Mouse (Mus musculus) midbrain, postnatal 0 days (tissue): ENCODE data around the gene Fcgr1. TPM values are rescaled to one million over a fixed set of nuclear protein-coding genes. Genes with fewer than 3 reads are reported as not detected.

ENCODE experiments used
- ATAC-seq: fragments of 200-750 bp; cut with Nextera tagmentation; 2 replicates; pipeline ENCODE4 v1.8.0; 2017; ENCODE audit warnings: moderate number of reproducible peaks, mild to moderate bottlenecking, moderate TSS enrichment, moderate library complexity; ENCODE audit not compliant: low FRiP score
- DNase-seq: peaks from one replicate; pipeline ENCODE4 v3.0.0-alpha.2; 2015; ENCODE audit warnings: low spot score
- H3K27ac ChIP-seq: fragments of 300-500 bp; sonication (generic); 2 replicates; pipeline ENCODE4 v1.5.1; 2014; ENCODE audit warnings: low read depth, mild to moderate bottlenecking, low read length, mixed read lengths
- H3K27me3 ChIP-seq: fragments of 300-500 bp; sonication (generic); 2 replicates; pipeline ENCODE4 v1.6.1; 2014; ENCODE audit warnings: low read length, control low read depth, mixed read lengths; ENCODE audit not compliant: insufficient read depth
- H3K36me3 ChIP-seq: fragments of 300-500 bp; sonication (generic); 2 replicates; pipeline ENCODE4 v1.6.1; 2014; ENCODE audit warnings: low read length, control low read depth, mixed read lengths; ENCODE audit not compliant: insufficient read depth
- H3K4me1 ChIP-seq: fragments of 300-500 bp; sonication (generic); 2 replicates; pipeline ENCODE4 v1.6.1; 2014; ENCODE audit warnings: mild to moderate bottlenecking, control low read depth, antibody characterized with exemption, low read length, mixed read lengths; ENCODE audit not compliant: insufficient read depth
- H3K4me2 ChIP-seq: fragments of 300-500 bp; sonication (generic); 2 replicates; pipeline ENCODE4 v1.6.1; 2014; ENCODE audit warnings: low read depth, mild to moderate bottlenecking, low read length, mixed read lengths; ENCODE audit not compliant: poor library complexity, severe bottlenecking
- H3K4me3 ChIP-seq: fragments of 300-500 bp; sonication (generic); 2 replicates; pipeline ENCODE4 v1.5.1; 2014; ENCODE audit warnings: low read depth, mild to moderate bottlenecking, low read length, moderate library complexity
- H3K9ac ChIP-seq: fragments of 300-500 bp; sonication (generic); replicated peaks from 2 replicates; pipeline ENCODE4 v1.6.1; 2014; ENCODE audit warnings: mild to moderate bottlenecking, low read length, moderate library complexity, mixed read lengths; ENCODE audit not compliant: poor library complexity, severe bottlenecking
- H3K9me3 ChIP-seq: fragments of 300-500 bp; sonication (generic); 2 replicates; pipeline ENCODE4 v1.6.1; 2016; ENCODE audit warnings: low read length, control low read depth
- CTCF ChIP-seq: IDR thresholded peaks from 2 replicates; pipeline ENCODE4 v1.5.1; 2016; ENCODE audit warnings: antibody characterized with exemption, mild to moderate bottlenecking
- WGBS: fragments of 180-500 bp; shearing (Covaris S2); extraction: QIAGEN DNeasy Blood & Tissue Kit; methylation state at CpG from one replicate; pipeline ENCODE4 v1.1.7; 2014; 5-methylcytosine and 5-hydroxymethylcytosine counted together
- polyA plus RNA-seq: library from polyadenylated mRNA; unstranded; fragments of >200 nt; fragmentation: Nextera tagmentation; extraction: Ambion mirVana; gene quantifications from 2 replicates; pipeline ENCODE4 v1.2.1, GENCODE M21; 2015
- total RNA-seq: library from RNA; depleted of rRNA; stranded (reverse); fragments of >200 nt; gene quantifications from 2 replicates; pipeline ENCODE4 v1.2.3, GENCODE M21; 2014

Gene Fcgr1
- total and polyA plus RNA-seq, 2 experiments from 2014 or later: 0.60 to 1.5 TPM

DNA sequence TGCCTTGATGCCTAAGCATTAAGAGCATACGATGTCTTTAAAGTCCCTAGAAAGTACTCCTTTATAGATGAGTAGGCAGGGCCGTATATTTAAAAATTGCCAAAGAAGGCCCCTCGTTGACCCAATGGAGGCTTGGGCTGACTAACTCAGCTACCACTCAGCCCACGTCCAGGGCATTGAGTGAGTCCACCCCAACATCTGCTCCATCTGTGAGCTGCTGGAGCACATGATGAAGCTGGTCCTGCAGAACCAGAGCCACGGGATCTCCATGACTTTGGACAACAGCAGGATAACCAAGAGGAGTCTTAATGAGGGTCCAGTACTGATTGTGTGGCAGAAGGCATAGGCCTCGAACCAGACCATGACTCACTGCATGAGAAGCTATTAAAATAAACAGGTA lies 43.5 kb upstream of the Fcgr1 start:
- WGBS: 91% methylated on average over 6 of the region's 6 CpGs
- Histone ChIP-seq H3K4me2 (no peak overlapping the region), H3K4me3 (no peak overlapping the region), H3K4me1 (no peaks in the 10 kb centered on the region), H3K9me3 (no peaks in the 10 kb centered on the region), H3K9ac (no peak overlapping the region), H3K36me3 (no peaks in the 10 kb centered on the region), H3K27ac (no peak overlapping the region), H3K27me3 (peaks cover 69% of the 10 kb centered on the region)
- ATAC-seq (no peak), DNase-seq (no peak)
- TF ChIP-seq CTCF: no peak

DNA sequence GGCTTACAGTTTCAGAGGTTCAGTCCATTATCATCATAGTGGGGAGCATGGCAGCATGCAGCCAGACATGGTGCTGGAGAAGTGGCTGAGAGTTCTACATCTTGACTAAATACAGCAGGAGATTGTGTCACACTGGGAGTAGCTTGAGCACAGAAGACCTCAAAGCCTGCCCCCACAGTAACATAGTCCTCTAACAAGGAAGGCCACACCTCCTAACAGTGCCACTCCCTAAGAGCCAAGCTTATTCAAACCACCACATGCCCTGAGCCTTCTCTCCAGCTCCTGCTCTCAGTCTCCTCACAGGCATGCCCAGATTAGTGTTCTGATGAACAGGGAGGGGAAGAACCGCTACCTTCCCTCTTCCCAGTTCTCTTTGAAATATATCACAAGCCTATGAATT lies 42.9 kb upstream of the Fcgr1 start:
- WGBS: 80% methylated on average over 1 of the region's 1 CpGs
- no peak overlapping the region for H3K4me3 ChIP-seq
- DNase-seq: no peak
- TF ChIP-seq CTCF: no peak
- no peak for ATAC-seq
- H3K4me1 ChIP-seq: no peaks in the 10 kb centered on the region
- no peaks in the 10 kb centered on the region for H3K36me3 ChIP-seq
- H3K9ac ChIP-seq: no peak overlapping the region
- peaks cover 75% of the 10 kb centered on the region for H3K27me3 ChIP-seq
- no peak overlapping the region for H3K4me2 ChIP-seq
- H3K27ac ChIP-seq: no peak overlapping the region
- no peaks in the 10 kb centered on the region for H3K9me3 ChIP-seq

DNA sequence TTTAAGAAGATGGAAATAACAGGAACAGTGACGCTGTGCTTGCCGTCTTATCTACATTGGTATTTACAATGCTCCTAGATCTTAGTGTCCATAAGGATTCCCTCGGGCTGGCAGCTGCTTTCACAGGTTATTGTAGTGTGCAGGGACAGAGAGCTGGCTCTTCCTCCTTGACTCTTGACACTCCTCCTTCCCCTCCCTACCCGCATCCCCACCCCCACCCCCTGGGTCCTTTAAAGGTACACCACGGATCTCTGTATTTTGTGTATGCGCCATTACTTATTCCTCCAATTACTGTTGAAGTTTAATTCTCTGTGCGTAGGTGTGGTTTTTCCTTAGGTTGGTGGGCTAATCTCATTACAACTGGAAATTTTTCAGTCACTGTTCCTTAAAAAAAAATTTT lies 41.8 kb upstream of the Fcgr1 start:
- 27% methylated on average over 7 of the region's 7 CpGs for WGBS
- Histone ChIP-seq H3K27me3 (peaks cover 79% of the 10 kb centered on the region), H3K9ac (no peak overlapping the region), H3K36me3 (no peaks in the 10 kb centered on the region), H3K4me1 (no peaks in the 10 kb centered on the region), H3K4me2 (no peak overlapping the region), H3K27ac (no peak overlapping the region), H3K4me3 (no peak overlapping the region), H3K9me3 (no peaks in the 10 kb centered on the region)
- TF ChIP-seq CTCF: no peak
- DNase-seq (no peak), ATAC-seq (no peak)

GRCm38 (mm10) chr3:96335163-96335550 lies 41.4 kb upstream of the Fcgr1 start:
- 60% methylated on average over 6 of the region's 6 CpGs for WGBS
- Histone ChIP-seq H3K4me2 (no peak overlapping the region), H3K27ac (no peak overlapping the region), H3K4me1 (no peaks in the 10 kb centered on the region), H3K36me3 (no peaks in the 10 kb centered on the region), H3K27me3 (peaks cover 84% of the 10 kb centered on the region), H3K4me3 (no peak overlapping the region), H3K9me3 (no peaks in the 10 kb centered on the region), H3K9ac (no peak overlapping the region)
- no peak for DNase-seq
- ATAC-seq: no peak
- TF ChIP-seq CTCF: no peak

DNA sequence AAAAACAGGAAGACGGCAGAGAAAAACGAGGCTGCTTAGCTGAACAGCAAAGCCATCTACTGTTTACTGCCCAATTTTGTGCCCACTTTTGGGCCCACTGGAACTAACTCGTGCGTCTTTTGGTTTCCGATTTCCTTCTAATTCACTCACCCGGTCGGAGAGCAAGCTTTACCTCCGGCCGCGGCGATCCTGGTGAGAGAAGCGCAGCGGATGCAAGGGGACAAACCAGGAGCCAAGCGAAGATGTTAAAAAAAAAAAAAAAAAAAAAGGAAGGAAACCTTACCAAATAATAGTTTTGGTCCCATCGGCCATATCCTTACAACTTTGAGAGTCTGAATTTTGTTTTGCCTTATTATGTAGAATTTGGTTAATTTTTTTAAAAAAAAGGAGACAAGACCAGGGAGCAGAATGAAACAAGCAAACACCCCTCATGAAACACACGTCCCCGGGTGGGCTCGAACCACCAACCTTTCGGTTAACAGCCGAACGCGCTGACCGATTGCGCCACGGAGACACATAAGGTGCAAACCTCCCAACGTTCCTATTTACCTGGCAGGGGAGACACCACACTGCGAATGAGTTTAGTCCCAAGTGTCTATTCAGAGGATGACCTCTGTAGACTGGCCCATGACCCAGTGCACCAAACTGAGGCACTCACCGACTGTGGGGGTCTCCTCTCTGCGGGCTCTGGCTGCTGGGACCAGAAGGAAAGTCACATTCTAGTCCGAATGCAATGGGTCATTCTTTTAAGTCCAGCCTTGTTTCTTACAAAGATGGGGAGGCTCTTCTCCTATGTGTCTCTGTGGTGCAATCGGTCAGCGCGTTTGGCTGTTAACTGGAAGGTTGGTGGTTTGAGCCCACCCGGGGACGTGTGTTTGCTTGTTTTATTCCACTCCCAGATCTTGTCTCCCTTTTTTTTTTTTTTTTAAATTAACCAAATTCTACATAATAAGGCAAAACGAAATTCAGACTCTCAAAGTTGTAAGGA lies 40.7 kb upstream of the Fcgr1 start:
- no peaks in the 10 kb centered on the region for H3K4me1 ChIP-seq
- H3K9me3 ChIP-seq: no peaks in the 10 kb centered on the region
- no peak overlapping the region for H3K4me3 ChIP-seq
- WGBS: 5% methylated on average over 36 of the region's 36 CpGs
- H3K27ac ChIP-seq: no peak overlapping the region
- H3K9ac ChIP-seq: no peak overlapping the region
- no peak overlapping the region for H3K4me2 ChIP-seq
- DNase-seq (no peak), ATAC-seq (no peak)
- no peak for TF ChIP-seq CTCF
- H3K27me3 ChIP-seq: peaks cover 90% of the 10 kb centered on the region
- H3K36me3 ChIP-seq: no peaks in the 10 kb centered on the region

DNA sequence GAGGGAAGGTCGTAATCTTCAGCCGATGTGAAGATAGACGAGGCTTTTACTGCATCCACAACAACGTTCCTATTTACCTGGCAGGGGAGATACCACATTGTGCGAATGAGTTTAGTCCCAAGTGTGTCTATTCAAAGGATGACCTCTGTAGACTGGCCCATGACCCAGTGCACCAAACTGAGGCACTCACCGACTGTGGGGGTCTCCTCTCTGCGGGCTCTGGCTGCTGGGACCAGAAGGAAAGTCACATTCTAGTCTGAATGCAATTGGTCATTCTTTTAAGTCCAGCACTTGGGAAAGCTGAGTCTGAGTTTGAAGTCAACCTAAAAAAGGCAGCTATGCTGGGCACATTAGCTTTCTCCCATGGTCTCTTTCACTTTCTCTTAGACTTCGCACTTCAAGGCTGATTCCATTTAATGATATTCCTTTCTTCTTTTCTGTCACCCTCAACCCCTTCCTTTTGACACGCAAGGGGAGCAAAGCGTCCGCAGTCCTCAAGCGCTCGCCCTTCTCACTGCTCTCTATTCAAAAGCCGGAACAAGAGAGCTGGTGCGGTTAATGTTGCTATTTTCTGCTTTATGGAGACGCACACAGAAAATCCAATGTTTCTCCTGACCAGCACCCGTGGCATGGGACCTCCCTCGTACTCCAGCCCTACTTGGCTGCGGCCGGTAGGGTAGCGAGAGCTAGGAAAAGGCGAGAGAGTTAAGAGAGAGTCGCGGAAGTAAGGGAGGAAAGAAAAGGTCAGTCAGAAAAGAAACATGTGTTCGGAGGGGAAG lies 39.8 kb upstream of the Fcgr1 start:
- H3K36me3 ChIP-seq: no peaks in the 10 kb centered on the region
- TF ChIP-seq CTCF: no peak
- H3K4me2 ChIP-seq: no peak overlapping the region
- H3K27me3 ChIP-seq: peaks cover 91% of the 10 kb centered on the region
- no peaks in the 10 kb centered on the region for H3K9me3 ChIP-seq
- ATAC-seq (no peak), DNase-seq (no peak)
- no peak overlapping the region for H3K27ac ChIP-seq
- H3K4me1 ChIP-seq: no peaks in the 10 kb centered on the region
- whole genome bisulfite sequencing: 4% methylated on average over 25 of the region's 25 CpGs
- no peak overlapping the region for H3K9ac ChIP-seq
- no peak overlapping the region for H3K4me3 ChIP-seq
